Mouse (Mus musculus): ENCODE measurements at regions not wholly inside any gene's neighbourhood (a gene's known extent, or its start where the extent isn't known, plus 50 kb on each side); places are given as distances from the start of the nearest gene placed in this dataset.

- no peak for DNase-seq (ENCODE audit: low read depth, low spot score)
- in situ Hi-C loops (cut with MboI; ENCODE audit: low pct_unique_long_range_greater_than_20kb): no loop called here
- no peak for TF ChIP-seq CTCF (IDR thresholded peaks at IDR 0.05)
- H3K27me3 ChIP-seq: no peaks in the 10 kb centered on the region
- POLR2A ChIA-PET: no interaction called here
- ATAC-seq: no peak
- CTCF ChIA-PET: no interaction called here
Measured at GRCm38 (mm10) chr1:128680012-128680411, 87.9 kb upstream of the Cxcr4 start.

DNA sequence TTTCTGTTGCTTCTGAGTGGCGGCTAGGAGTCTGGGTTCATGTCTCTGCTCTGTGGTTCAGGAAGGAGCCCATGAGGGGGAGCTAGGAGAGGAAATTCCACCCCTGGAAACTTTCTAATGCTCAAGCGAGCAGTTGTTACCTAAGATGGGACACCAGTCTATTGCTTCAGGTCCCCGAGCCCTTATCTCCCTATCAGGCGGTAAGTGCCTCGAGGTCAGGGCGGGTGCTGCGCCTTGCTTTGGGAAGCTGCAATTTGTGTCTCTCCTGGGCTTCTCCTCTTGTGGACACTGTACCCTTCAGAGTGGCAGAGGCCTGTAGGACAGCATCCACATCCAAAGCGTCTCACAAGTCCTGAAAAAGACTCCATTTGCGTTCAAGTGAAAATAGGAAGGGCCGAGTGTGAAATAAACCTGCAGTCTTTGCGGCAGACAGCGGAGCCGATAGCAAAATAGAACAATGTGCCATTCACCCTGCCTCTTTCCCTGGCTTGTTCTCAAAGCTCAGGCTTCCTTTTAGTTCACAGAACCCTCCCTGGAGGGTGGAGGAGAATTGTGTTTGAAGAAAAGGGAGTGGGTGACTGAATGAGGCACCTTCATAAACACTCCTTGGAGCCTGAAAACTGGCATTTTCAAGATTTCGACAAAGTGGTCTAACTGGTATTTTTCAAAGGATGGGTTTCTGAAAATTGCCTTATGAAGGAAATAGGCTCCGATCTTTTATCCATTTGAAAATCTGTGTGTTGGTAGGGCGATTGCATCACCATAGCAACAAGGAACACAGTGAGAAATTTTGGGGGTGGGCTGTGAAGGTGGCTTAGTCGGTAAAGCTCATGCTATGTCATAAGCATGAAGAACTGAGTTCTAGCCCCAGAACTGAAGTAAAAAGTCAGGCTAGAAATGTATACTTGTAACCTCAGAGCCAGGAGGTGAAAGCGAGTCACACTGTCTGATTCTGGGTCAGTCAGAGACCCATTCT, 87.2 kb upstream of the Cxcr4 start:
- in situ Hi-C loops (cut with MboI; ENCODE audit: low pct_unique_long_range_greater_than_20kb): no loop called here
- CTCF ChIA-PET: no interaction called here
- TF ChIP-seq CTCF (IDR thresholded peaks at IDR 0.05): no peak
- no peak for ATAC-seq
- POLR2A ChIA-PET: no interaction called here
- DNase-seq (ENCODE audit: low read depth, low spot score): no peak
- no peaks in the 10 kb centered on the region for H3K27me3 ChIP-seq

GRCm38 (mm10) chr1:128675538-128675937, 83.4 kb upstream of the Cxcr4 start:
- ChIA-PET POLR2A (no interaction called here), CTCF (interaction anchor here (1.0 kb wide), 1 partner anchor 149 kb away, joined by 3 read pairs; no protein-coding TSS in a partner anchor)
- H3K27me3 ChIP-seq: no peaks in the 10 kb centered on the region
- in situ Hi-C loops (cut with MboI; ENCODE audit: low pct_unique_long_range_greater_than_20kb): no loop called here
- ATAC-seq (no peak), DNase-seq (ENCODE audit: low read depth, low spot score) (no peak)
- TF ChIP-seq CTCF (IDR thresholded peaks at IDR 0.05): no peak

DNA sequence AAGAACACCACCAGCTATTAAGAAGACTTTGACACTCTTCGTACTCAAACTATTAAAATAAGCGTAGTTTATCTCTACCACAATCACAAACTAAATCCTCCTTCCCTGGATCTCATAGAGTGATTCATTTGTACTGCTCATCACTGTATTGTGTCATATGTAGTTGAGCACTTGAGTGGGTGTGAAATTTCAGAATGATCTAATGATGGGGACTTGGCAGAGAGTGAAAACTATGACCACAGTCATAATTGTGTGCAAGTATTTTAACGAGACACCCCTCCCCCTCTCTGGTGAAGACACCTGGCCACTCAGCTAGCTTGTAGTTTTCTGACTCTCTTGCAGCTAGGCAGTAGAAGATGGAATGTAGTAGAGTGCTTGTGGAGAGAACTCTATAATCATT, 80.2 kb upstream of the Cxcr4 start:
- no peak for TF ChIP-seq CTCF (IDR thresholded peaks at IDR 0.05)
- no peak for ATAC-seq
- in situ Hi-C loops (cut with MboI; ENCODE audit: low pct_unique_long_range_greater_than_20kb): no loop called here
- CTCF ChIA-PET: no interaction called here
- no peaks in the 10 kb centered on the region for H3K27me3 ChIP-seq
- peak; percentile 24 for DNase-seq (ENCODE audit: low read depth, low spot score)
- POLR2A ChIA-PET: interaction anchor here (0.8 kb wide), 1 partner anchor 38 kb away, joined by 4 read pairs; no protein-coding TSS in a partner anchor

GRCm38 (mm10) chr1:128671495-128671894, 79.4 kb upstream of the Cxcr4 start:
- CTCF ChIA-PET: interaction anchor here (0.7 kb wide), 1 partner anchor 74 kb away, joined by 3 read pairs; no protein-coding TSS in a partner anchor
- in situ Hi-C loops (cut with MboI; ENCODE audit: low pct_unique_long_range_greater_than_20kb): no loop called here
- no peak for TF ChIP-seq CTCF (IDR thresholded peaks at IDR 0.05)
- POLR2A ChIA-PET: interaction anchor here (0.8 kb wide), 1 partner anchor 37 kb away, joined by 4 read pairs; no protein-coding TSS in a partner anchor
- no peaks in the 10 kb centered on the region for H3K27me3 ChIP-seq
- DNase-seq (ENCODE audit: low read depth, low spot score): no peak
- ATAC-seq: no peak

GRCm38 (mm10) chr1:128671016-128671415, 78.9 kb upstream of the Cxcr4 start:
- no peak for DNase-seq (ENCODE audit: low read depth, low spot score)
- no peaks in the 10 kb centered on the region for H3K27me3 ChIP-seq
- no peak for ATAC-seq
- POLR2A ChIA-PET: no interaction called here
- TF ChIP-seq CTCF (IDR thresholded peaks at IDR 0.05): no peak
- CTCF ChIA-PET: interaction anchor here (0.7 kb wide), 1 partner anchor 74 kb away, joined by 3 read pairs; no protein-coding TSS in a partner anchor
- in situ Hi-C loops (cut with MboI; ENCODE audit: low pct_unique_long_range_greater_than_20kb): no loop called here

- no peak for ATAC-seq
- no peaks in the 10 kb centered on the region for H3K27me3 ChIP-seq
- CTCF ChIA-PET: no interaction called here
- POLR2A ChIA-PET: no interaction called here
- no peak for TF ChIP-seq CTCF (IDR thresholded peaks at IDR 0.05)
- no peak for DNase-seq (ENCODE audit: low read depth, low spot score)
- in situ Hi-C loops (cut with MboI; ENCODE audit: low pct_unique_long_range_greater_than_20kb): no loop called here
Measured at GRCm38 (mm10) chr1:128669241-128669666, 77.2 kb upstream of the Cxcr4 start.

- no peak for DNase-seq (ENCODE audit: low read depth, low spot score)
- in situ Hi-C loops (cut with MboI; ENCODE audit: low pct_unique_long_range_greater_than_20kb): no loop called here
- TF ChIP-seq CTCF (IDR thresholded peaks at IDR 0.05): no peak
- H3K27me3 ChIP-seq: no peaks in the 10 kb centered on the region
- ChIA-PET CTCF (no interaction called here), POLR2A (no interaction called here)
- no peak for ATAC-seq
Measured at GRCm38 (mm10) chr1:128668718-128669117, 76.6 kb upstream of the Cxcr4 start.

- ChIA-PET CTCF (no interaction called here), POLR2A (no interaction called here)
- TF ChIP-seq CTCF (IDR thresholded peaks at IDR 0.05): no peak
- in situ Hi-C loops (cut with MboI; ENCODE audit: low pct_unique_long_range_greater_than_20kb): no loop called here
- no peaks in the 10 kb centered on the region for H3K27me3 ChIP-seq
- no peak for ATAC-seq
- no peak for DNase-seq (ENCODE audit: low read depth, low spot score)
Measured at GRCm38 (mm10) chr1:128667121-128667762, 75.1 kb upstream of the Cxcr4 start.

DNA sequence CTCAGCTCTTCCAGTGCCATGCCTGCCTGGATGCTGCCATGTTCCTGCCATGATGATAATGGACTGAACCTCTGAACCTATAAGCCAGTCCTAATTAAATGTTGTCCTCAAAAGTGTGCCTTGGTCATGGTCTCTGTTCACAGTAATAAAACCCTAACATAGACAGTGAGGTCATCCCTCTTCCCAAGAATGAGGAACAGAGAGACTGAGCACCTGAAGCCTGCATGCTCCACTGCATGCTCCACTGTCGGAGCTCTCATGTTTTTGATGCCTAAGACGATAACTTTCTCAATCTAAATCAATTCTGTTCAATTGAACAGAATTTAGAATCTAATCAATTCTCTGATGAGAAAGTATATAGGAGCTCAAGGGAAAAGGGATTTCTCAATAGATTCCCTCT, 71.1 kb upstream of the Cxcr4 start:
- CTCF ChIA-PET: no interaction called here
- POLR2A ChIA-PET: no interaction called here
- ATAC-seq (no peak), DNase-seq (ENCODE audit: low read depth, low spot score) (no peak)
- in situ Hi-C loops (cut with MboI; ENCODE audit: low pct_unique_long_range_greater_than_20kb): no loop called here
- no peak for TF ChIP-seq CTCF (IDR thresholded peaks at IDR 0.05)
- H3K27me3 ChIP-seq: no peaks in the 10 kb centered on the region

DNA sequence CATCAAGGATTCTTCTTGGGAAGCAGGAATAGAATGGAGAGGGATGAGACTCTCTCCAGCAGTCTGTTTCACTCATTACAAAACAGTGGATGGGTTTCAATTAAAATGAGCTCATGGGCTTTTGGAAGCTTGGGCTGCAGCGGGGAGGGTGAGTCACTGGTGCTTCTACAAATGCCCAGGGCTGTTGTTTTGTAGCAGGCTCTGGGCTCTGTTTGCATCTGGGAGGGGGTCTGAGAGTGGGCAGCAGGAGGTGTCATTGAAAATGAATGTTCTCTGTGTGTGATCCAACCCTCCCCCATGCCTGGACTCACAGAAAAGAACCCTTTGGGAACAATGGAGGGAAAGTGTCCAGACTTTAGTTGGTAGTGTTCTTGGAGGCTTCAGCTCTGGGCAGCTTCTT, 67.8 kb upstream of the Cxcr4 start:
- ATAC-seq (peak; percentile 54), DNase-seq (ENCODE audit: low read depth, low spot score) (peak; percentile 19)
- H3K27me3 ChIP-seq: no peaks in the 10 kb centered on the region
- in situ Hi-C loops (cut with MboI; ENCODE audit: low pct_unique_long_range_greater_than_20kb): no loop called here
- ChIA-PET CTCF (no interaction called here), POLR2A (no interaction called here)
- no peak for TF ChIP-seq CTCF (IDR thresholded peaks at IDR 0.05)

All from Patski (cell line).